Mouse (Mus musculus): Measurements from ENCODE around the gene Wdr83.

The Wdr83 gene

GRCm38 (mm10) chr8:85076001-85076400 lies 5.1 kb downstream of the Wdr83 start:
- DNase-seq: no peak

- DNase-seq: no peak
Observed at GRCm38 (mm10) chr8:85074617-85075016, 6.5 kb downstream of the Wdr83 start.

GRCm38 (mm10) chr8:85074167-85074566 lies 6.9 kb downstream of the Wdr83 start:
- no peak for DNase-seq

- no peak for DNase-seq
Observed at GRCm38 (mm10) chr8:85073041-85073612, 8.0 kb downstream of the Wdr83 start.

GRCm38 (mm10) chr8:85072364-85072929 lies 8.7 kb downstream of the Wdr83 start:
- DNase-seq: no peak

GRCm38 (mm10) chr8:85071514-85072281 lies 9.4 kb downstream of the Wdr83 start, which contains the start of gene Dhps:
Dhps (plus strand) TSS chr8:85071757.
- DNase-seq: peak; percentile 88

GRCm38 (mm10) chr8:85071041-85071440 lies 10.1 kb downstream of the Wdr83 start:
- DNase-seq: no peak

GRCm38 (mm10) chr8:85067982-85068381 lies 13.1 kb downstream of the Wdr83 start, which contains the start of gene Gm5741:
Gm5741 (minus strand) TSS chr8:85067982.
- no peak for DNase-seq

GRCm38 (mm10) chr8:85067155-85067554 lies 14.0 kb downstream of the Wdr83 start:
- no peak for DNase-seq

GRCm38 (mm10) chr8:85065213-85065612 lies 15.9 kb downstream of the Wdr83 start:
- no peak for DNase-seq

GRCm38 (mm10) chr8:85062603-85063002 lies 18.5 kb downstream of the Wdr83 start:
- no peak for DNase-seq

GRCm38 (mm10) chr8:85059879-85060616 lies 21.1 kb downstream of the Wdr83 start, which contains the start of gene Fbxw9:
Fbxw9 (plus strand) TSS chr8:85060055.
- peak; percentile 83 for DNase-seq

GRCm38 (mm10) chr8:85057367-85057766 lies 23.7 kb downstream of the Wdr83 start:
- no peak for DNase-seq

GRCm38 (mm10) chr8:85043619-85044018 lies 37.5 kb downstream of the Wdr83 start:
- DNase-seq: no peak

- peak; percentile 51 for DNase-seq
Observed at GRCm38 (mm10) chr8:85037681-85038531, 43.2 kb downstream of the Wdr83 start.

GRCm38 (mm10) chr8:85037366-85037680 lies 43.8 kb downstream of the Wdr83 start:
- DNase-seq: no peak

GRCm38 (mm10) chr8:85036718-85037365 lies 44.3 kb downstream of the Wdr83 start, which contains the start of gene Tnpo2:
Tnpo2 (plus strand) TSS chr8:85036915.
- DNase-seq: peak; percentile 86

GRCm38 (mm10) chr8:85036381-85036717 lies 44.8 kb downstream of the Wdr83 start:
- DNase-seq: no peak

- peak; percentile 33 for DNase-seq
Observed at GRCm38 (mm10) chr8:85035728-85036310, 45.3 kb downstream of the Wdr83 start.

GRCm38 (mm10) chr8:85035165-85035727 lies 45.9 kb downstream of the Wdr83 start:
- DNase-seq: no peak

- DNase-seq: peak; percentile 57
Observed at GRCm38 (mm10) chr8:85034764-85035163, 46.3 kb downstream of the Wdr83 start.
